ENCODE assay signal across 8 mouse cellular contexts in the genomic region with DNA sequence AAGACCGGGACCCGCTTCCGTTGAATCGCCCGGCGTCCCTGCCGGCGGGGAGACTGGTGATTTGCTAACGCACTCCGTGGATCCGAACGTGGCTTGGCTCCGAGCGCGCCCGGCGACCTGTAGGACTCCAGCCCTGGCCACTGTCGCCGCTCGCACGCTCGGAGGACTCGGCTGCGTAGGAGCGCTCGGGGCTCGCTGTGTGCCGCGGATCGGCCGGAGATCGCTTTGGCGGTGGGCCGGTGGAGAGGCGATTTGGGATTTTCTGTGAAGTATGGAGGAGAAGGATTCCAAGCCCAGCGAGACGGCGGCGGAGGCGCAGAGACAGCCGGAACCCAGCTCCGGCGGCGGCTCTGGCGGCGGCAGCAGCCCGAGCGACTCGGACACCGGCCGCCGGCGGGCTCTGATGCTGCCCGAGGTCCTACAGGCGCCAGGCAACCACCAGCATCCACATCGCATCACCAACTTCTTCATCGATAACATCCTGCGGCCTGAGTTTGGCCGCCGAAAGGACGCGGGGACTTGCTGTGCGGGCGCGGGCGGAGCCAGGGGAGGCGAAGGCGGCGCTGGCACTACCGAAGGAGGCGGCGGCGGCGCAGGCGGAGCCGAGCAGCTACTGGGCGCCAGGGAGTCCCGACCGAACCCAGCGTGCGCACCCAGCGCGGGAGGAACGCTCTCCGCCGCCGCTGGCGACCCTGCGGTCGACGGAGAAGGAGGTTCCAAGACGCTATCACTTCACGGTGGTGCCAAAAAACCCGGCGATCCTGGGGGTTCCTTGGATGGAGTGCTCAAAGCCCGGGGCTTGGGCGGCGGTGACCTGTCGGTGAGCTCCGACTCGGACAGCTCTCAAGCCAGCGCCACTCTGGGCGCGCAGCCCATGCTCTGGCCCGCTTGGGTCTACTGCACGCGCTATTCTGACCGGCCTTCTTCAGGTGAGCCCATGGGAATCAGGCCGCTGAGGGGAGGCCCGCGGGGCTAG. TPM values are rescaled to one million over a fixed set of nuclear protein-coding genes. Genes with fewer than 3 reads are reported as not detected.
DNase-seq lines count a peak whose midpoint lies in the region; ATAC-seq lines count a peak whose summit lies in the region.

No protein-coding gene starts in this region.

- peak overlapping the region; percentile 99 for H3K4me2 ChIP-seq in heart, embryonic 15.5 days
- H3K4me2 ChIP-seq in midbrain, embryonic 12.5 days (replicated peaks): peak overlapping the region; percentile 67

- no peak for ATAC-seq in heart, embryonic 15.5 days (replicated peaks; ENCODE audit: insufficient number of reproducible peaks, insufficient read depth, low FRiP score, low read depth)
- ATAC-seq in midbrain, embryonic 12.5 days (ENCODE audit: low FRiP score, low read depth): no peak
- ATAC-seq in erythroblast, adult 5-6 weeks (replicated peaks; ENCODE audit: low FRiP score, poor library complexity, severe bottlenecking): no peak

- no peak overlapping the region for H3K27ac ChIP-seq in heart, embryonic 15.5 days
- H3K27ac ChIP-seq in midbrain, embryonic 12.5 days (replicated peaks): peak overlapping the region; percentile 94

- under 1% methylated on average over 107 of the region's 111 CpGs for WGBS in heart, embryonic 15.5 days
- under 1% methylated on average over 104 of the region's 111 CpGs for WGBS in midbrain, embryonic 12.5 days

- peaks cover 43% of the 10 kb centered on the region for H3K4me1 ChIP-seq in heart, embryonic 15.5 days (replicated peaks)
- H3K4me1 ChIP-seq in midbrain, embryonic 12.5 days: peaks cover 37% of the 10 kb centered on the region

- no peaks in the 10 kb centered on the region for H3K36me3 ChIP-seq in heart, embryonic 15.5 days
- no peaks in the 10 kb centered on the region for H3K36me3 ChIP-seq in midbrain, embryonic 12.5 days

- H3K9me3 ChIP-seq in heart, embryonic 15.5 days (replicated peaks): no peaks in the 10 kb centered on the region
- H3K9me3 ChIP-seq in midbrain, embryonic 12.5 days: no peaks in the 10 kb centered on the region

- H3K27me3 ChIP-seq in heart, embryonic 15.5 days: peaks cover 95% of the 10 kb centered on the region
- peaks cover 86% of the 10 kb centered on the region for H3K27me3 ChIP-seq in midbrain, embryonic 12.5 days

- H3K9ac ChIP-seq in heart, embryonic 15.5 days: 0 out of 2 replicates have a peak overlapping the region, but pooled peaks have one; percentile 21
- H3K9ac ChIP-seq in midbrain, embryonic 12.5 days (replicated peaks): peak overlapping the region; percentile 97

- DNase-seq in heart, adult 18-20 months: peak; percentile 15 to 55
- DNase-seq in heart, adult 8-10 months (ENCODE audit: low spot score): no peak
- peak; percentile 63 for DNase-seq in Muller cell, postnatal 12 days (ENCODE audit: inconsistent ontology term)
- DNase-seq in cerebellum, postnatal 36 days: peak; percentile 64 to 67
- DNase-seq in kidney, postnatal 14 days: peak; percentile 24

- peak overlapping the region; percentile 55 for H3K4me3 ChIP-seq in heart, embryonic 15.5 days
- H3K4me3 ChIP-seq in midbrain, embryonic 12.5 days: peak overlapping the region; percentile 80

RNA-seq across cellular contexts. Expression of gene En2, which starts 1.1 kb away (rescaled TPM):
- under 1 TPM in 1 of 2 experiments, not detected in 1; 0.08 TPM for total RNA-seq in heart, adult 18-20 months (2021)
- total RNA-seq in heart, adult 8-10 months (2022): under 1 TPM in 1 of 4 experiments, not detected in 3; 0.09 TPM
- polyA plus RNA-seq in heart, embryonic 15.5 days (2015; fragmentation: Nextera tagmentation; extraction: Ambion mirVana): not detected in 2 replicates
- polyA plus RNA-seq in midbrain, embryonic 12.5 days (2016; fragmentation: Nextera tagmentation; extraction: Ambion mirVana): 1.5 and 2.1 TPM in 2 replicates
- not detected in 2 replicates for total RNA-seq in erythroblast, adult 5-6 weeks (2015; ENCODE audit: low replicate concordance)
- not detected in 2 replicates for total RNA-seq in erythroblast, adult 5-6 weeks (2017; ENCODE audit: low replicate concordance)
